Mouse (Mus musculus) ES-E14 (cell line): ENCODE data around the gene Bend5. TPM values are rescaled to one million over a fixed set of nuclear protein-coding genes. Genes with fewer than 3 reads are reported as not detected.

Experiments
- DNase-seq: peaks from one replicate; pipeline ENCODE4 v3.0.0-alpha.2; 2013; ENCODE audit warnings: low read depth, low spot score
- H3K27ac ChIP-seq: 2 replicates; pipeline ENCODE4 v1.5.1; 2012; ENCODE audit warnings: low read depth, mild to moderate bottlenecking, low read length, moderate library complexity, mixed read lengths; ENCODE audit not compliant: poor library complexity, insufficient read depth, severe bottlenecking
- H3K36me3 ChIP-seq: 2 replicates; pipeline ENCODE4 v1.6.1; 2012; ENCODE audit warnings: mild to moderate bottlenecking, low read length, moderate library complexity, mixed read lengths; ENCODE audit not compliant: control insufficient read depth, poor library complexity, insufficient read depth, severe bottlenecking
- H3K4me1 ChIP-seq, 2 experiments: fragments of 150-350 bp in 1 of 2; sonication (generic) in 1 of 2; 2 replicates each; pipeline ENCODE4 v1.6.1; 2012; ENCODE audit warnings: low read length in 2 of 2, mild to moderate bottlenecking in 1 of 2, mixed read lengths in 1 of 2; ENCODE audit not compliant: control insufficient read depth in 2 of 2, insufficient read depth in 2 of 2, poor library complexity in 1 of 2
- H3K4me3 ChIP-seq, 2 experiments: fragments of 150-350 bp in 1 of 2; sonication (generic) in 1 of 2; 2 replicates each; pipeline ENCODE4 v1.5.1; 2012; ENCODE audit warnings: low read length in 2 of 2, low read depth in 1 of 2, mild to moderate bottlenecking in 1 of 2, mixed read lengths in 1 of 2; ENCODE audit not compliant: insufficient read depth in 1 of 2, poor library complexity in 1 of 2, severe bottlenecking in 1 of 2
- H3K9ac ChIP-seq: 2 replicates; pipeline ENCODE4 v1.6.1; 2012; ENCODE audit warnings: low read depth, mild to moderate bottlenecking, low read length, mixed read lengths; ENCODE audit not compliant: poor library complexity, insufficient read depth, severe bottlenecking
- H3K9me3 ChIP-seq: fragments of 150-350 bp; sonication (generic); 2 replicates; pipeline ENCODE4 v1.6.1; 2012; ENCODE audit warnings: low read depth, mild to moderate bottlenecking, low read length; ENCODE audit not compliant: control insufficient read depth, insufficient read depth
- CHD2 ChIP-seq: IDR thresholded peaks from 2 replicates; pipeline ENCODE4 v1.6.1; 2014; ENCODE audit warnings: mild to moderate bottlenecking, low read depth, low read length, inconsistent platforms
- HCFC1 ChIP-seq: IDR thresholded peaks from 2 replicates; pipeline ENCODE4 v1.6.1; 2012; ENCODE audit warnings: low read length, inconsistent platforms, borderline replicate concordance; ENCODE audit not compliant: insufficient read depth
- MAFK ChIP-seq: IDR thresholded peaks from 2 replicates; pipeline ENCODE4 v1.6.1; 2014; ENCODE audit warnings: mild to moderate bottlenecking, low read depth, low read length, inconsistent platforms; ENCODE audit not compliant: insufficient read depth
- ZC3H11A ChIP-seq: IDR thresholded peaks from 2 replicates; pipeline ENCODE4 v1.6.1; 2012; ENCODE audit warnings: low read depth, mild to moderate bottlenecking, inconsistent platforms, low read length, borderline replicate concordance
- ZNF384 ChIP-seq: IDR thresholded peaks from 2 replicates; pipeline ENCODE4 v1.6.1; 2012; ENCODE audit warnings: low read depth, low read length, inconsistent platforms
- in situ Hi-C, 2 experiments: fragments of 600-800 bp; cut with MboI; formaldehyde crosslinking; loops; one replicate each; pipeline ENCODE4 v1.15.1; 2025; ENCODE audit warnings: low sequenced_read_pairs in 2 of 2, inconsistent platforms in 1 of 2; ENCODE audit not compliant: unreplicated experiment in 2 of 2
- total RNA-seq: library from RNA; depleted of rRNA; stranded (reverse); fragments of 300-350 nt; gene quantifications from 2 replicates; pipeline ENCODE4 v1.2.3, GENCODE M21; 2012

Gene Bend5
- total RNA-seq, 1 experiment, result 6.9 TPM

DNA sequence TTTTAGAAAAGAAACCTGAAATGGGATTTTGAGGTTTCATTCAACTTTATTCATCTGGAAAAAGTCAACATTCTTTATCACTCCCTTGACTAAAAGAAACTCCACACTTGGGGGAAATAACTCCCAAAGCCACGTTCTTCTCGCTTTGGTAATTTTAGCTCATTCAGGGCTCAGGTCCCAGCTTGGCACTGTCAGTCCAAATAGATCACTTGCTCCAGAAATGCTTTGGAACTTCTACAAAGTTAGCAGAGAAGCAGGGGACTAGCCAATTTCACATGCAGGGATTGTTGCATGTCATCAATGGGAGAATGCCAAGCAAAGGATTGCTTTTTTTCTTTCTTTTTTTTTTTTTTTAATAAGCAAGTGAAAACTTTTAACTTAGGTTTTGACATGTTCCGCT lies 5.2 kb downstream of the Bend5 start:
- no peaks in the 10 kb centered on the region; the same call in 1 of the 2 replicates for H3K36me3 ChIP-seq
- H3K4me3 ChIP-seq, result no peak overlapping the region
- no peak overlapping the region for H3K27ac ChIP-seq
- in situ Hi-C loops, result no loop called here
- no peaks in the 10 kb centered on the region for H3K9me3 ChIP-seq
- no peak for TF ChIP-seq MAFK
- TF ChIP-seq CHD2, result no peak
- TF ChIP-seq ZC3H11A, result no peak
- no peak for TF ChIP-seq HCFC1
- no peak for TF ChIP-seq ZNF384
- no peak overlapping the region for H3K9ac ChIP-seq
- DNase-seq, result no peak
- peaks cover 0 to 7% of the 10 kb centered on the region in 2 experiments; a peak in 2 of 4 replicates for H3K4me1 ChIP-seq

DNA sequence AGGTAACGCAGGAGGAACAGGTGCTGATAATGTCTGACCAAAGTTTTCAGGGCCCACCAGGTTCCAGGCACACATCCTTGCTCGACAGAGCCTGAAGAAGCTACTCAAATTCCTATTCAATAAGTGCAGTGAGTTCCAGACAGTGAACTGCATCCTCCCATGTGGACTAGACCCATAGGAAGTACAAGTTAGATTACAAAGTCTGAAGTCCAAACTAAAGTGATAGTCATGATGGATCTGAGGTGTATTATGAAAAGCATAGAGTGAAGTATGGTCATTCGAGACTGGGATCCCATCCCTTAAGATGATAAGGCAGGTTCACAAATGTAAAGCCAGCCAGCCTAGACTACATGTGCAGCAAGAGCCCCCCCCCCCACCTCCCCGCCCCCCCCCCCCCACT lies 6.1 kb downstream of the Bend5 start:
- TF ChIP-seq HCFC1 (no peak), MAFK (no peak), ZNF384 (no peak), CHD2 (no peak), ZC3H11A (no peak)
- Histone ChIP-seq H3K36me3 (no peaks in the 10 kb centered on the region; the same call in 1 of the 2 replicates), H3K4me3 (no peak overlapping the region), H3K9me3 (no peaks in the 10 kb centered on the region), H3K9ac (no peak overlapping the region), H3K4me1 (peaks cover 0 to 3% of the 10 kb centered on the region in 2 experiments; a peak in 2 of 4 replicates), H3K27ac (no peak overlapping the region)
- no peak for DNase-seq
- in situ Hi-C loops, result no loop called here

DNA sequence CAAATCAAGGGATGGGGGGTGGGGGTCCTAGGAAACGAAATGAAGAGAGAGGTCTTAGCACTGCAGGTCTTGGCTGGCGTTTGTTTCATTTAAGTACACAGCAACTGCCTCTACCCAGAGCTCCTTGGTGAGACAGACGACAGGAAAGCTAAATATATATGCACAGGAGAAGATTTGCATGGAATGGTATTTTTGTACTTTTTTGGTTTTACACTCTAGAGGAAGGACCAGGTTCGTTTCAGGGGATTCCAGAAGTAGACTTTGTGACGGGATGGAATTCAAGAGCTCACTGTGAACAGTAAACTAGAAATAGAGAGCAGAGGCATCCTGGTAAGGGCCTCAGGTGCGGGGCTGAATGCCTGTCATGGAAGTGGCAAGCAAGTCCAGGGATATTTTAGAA lies 7.0 kb downstream of the Bend5 start:
- Histone ChIP-seq H3K36me3 (no peaks in the 10 kb centered on the region; the same call in 1 of the 2 replicates), H3K9me3 (no peaks in the 10 kb centered on the region), H3K4me1 (peaks cover 0 to 2% of the 10 kb centered on the region in 2 experiments; a peak in 1 of 4 replicates), H3K9ac (no peak overlapping the region), H3K27ac (no peak overlapping the region), H3K4me3 (no peak overlapping the region)
- TF ChIP-seq HCFC1 (no peak), ZNF384 (no peak), MAFK (no peak), CHD2 (no peak), ZC3H11A (no peak)
- DNase-seq, result no peak
- in situ Hi-C loops, result no loop called here

DNA sequence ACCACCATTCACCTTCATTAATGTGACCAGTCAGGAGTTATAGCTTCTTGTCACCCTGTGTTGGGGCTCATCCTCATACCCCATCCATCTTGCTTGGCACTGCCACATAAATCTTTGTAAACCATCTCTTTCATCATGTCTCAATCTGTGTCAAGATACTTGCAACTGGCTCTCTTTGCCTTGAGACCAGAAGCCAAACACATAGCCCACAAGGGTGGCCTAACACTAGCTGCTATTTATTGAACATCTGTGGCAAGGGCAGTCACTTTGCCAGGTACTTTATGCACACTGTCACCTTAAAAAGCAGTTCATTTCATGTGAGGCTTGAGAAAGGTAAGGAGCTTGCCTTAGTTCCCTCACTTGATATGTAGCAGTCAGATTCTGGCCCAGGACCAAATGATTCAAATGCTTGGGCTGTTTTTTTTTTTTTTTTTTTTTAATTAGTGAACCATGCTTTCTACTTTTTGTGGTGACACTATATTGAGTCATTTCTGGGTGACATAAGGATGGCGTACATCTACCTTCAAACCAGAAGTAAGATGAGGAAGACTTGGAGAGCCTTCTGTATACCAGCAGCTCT lies 9.7 kb downstream of the Bend5 start:
- no peaks in the 10 kb centered on the region for H3K4me1 ChIP-seq
- no peak overlapping the region for H3K27ac ChIP-seq
- H3K9ac ChIP-seq, result no peak overlapping the region
- H3K4me3 ChIP-seq, result no peak overlapping the region
- TF ChIP-seq ZNF384, result no peak
- no peak for TF ChIP-seq HCFC1
- TF ChIP-seq MAFK, result no peak
- TF ChIP-seq ZC3H11A, result no peak
- TF ChIP-seq CHD2, result no peak
- in situ Hi-C loops, result no loop called here
- DNase-seq, result no peak
- H3K36me3 ChIP-seq, result no peaks in the 10 kb centered on the region
- H3K9me3 ChIP-seq, result no peaks in the 10 kb centered on the region

DNA sequence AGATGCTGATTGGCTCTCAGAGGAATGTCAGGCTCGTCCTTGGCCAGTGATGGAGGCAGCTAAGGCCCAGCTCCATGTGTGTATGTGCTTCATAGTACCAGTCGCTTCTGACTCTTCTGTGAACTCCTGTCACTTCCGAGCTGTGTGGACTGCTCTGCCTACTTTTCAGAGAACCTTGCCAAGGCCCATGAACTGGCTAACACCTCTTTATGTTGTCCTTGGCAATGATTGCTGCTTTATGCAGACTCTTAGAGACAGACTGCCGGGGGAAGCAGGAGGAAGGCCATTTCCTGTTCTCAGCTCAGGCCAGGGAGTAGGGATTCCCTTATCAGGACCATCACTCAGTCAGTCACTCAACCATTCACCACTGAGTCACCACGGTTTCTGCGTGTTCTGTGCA lies 10.4 kb downstream of the Bend5 start:
- H3K27ac ChIP-seq, result no peak overlapping the region
- no peak overlapping the region for H3K9ac ChIP-seq
- H3K4me3 ChIP-seq, result no peak overlapping the region
- in situ Hi-C loops, result no loop called here
- no peaks in the 10 kb centered on the region for H3K9me3 ChIP-seq
- TF ChIP-seq ZC3H11A (no peak), CHD2 (no peak), ZNF384 (no peak), MAFK (no peak), HCFC1 (no peak)
- H3K36me3 ChIP-seq, result no peaks in the 10 kb centered on the region
- no peaks in the 10 kb centered on the region for H3K4me1 ChIP-seq
- DNase-seq, result no peak
